Mouse (Mus musculus) heart, postnatal 10 days (tissue): ENCODE results near the gene Clec9a. TPM values are rescaled to one million over a fixed set of nuclear protein-coding genes. Genes with fewer than 3 reads are reported as not detected.

Experiments
- DNase-seq, 2 experiments: peaks; one replicate each; pipeline ENCODE4 v3.0.0; 2021
- intact Hi-C: fragments of 180-260 bp; cut with DNase I; formaldehyde crosslinking; loops from one replicate; pipeline ENCODE4 v1.15.1; 2025
- total RNA-seq, 2 experiments: library from RNA; stranded (reverse); gene quantifications; 2 replicates each; pipeline ENCODE4 v1.2.3; 2021

Clec9a gene
- total RNA-seq, result under 1 TPM; 0.19 to 0.47 TPM

DNA sequence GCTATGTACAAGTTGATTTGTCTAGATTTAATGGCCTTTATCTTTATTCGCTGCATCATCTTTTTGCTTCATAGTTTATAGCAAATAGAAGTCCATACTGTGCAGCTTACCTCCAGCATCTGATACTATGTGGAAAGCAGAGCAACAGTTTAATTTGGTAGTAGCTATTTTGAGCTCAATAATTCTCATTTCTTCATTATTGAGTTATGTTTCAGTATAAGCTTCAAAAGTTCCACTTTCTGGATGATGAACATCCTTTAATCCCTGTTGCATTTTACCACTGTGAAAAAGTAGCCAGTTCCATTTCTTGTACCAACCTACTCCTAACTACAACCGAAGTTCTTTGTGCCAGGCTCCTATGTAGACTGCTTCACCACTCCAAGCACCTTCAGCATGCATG lies at the start of gene Clec9a:
TSS of gene Clec9a (plus strand) at position 301 of the 400 bp plus-strand sequence.
- intact Hi-C loops, result no loop called here
- DNase-seq, result no peak

DNA sequence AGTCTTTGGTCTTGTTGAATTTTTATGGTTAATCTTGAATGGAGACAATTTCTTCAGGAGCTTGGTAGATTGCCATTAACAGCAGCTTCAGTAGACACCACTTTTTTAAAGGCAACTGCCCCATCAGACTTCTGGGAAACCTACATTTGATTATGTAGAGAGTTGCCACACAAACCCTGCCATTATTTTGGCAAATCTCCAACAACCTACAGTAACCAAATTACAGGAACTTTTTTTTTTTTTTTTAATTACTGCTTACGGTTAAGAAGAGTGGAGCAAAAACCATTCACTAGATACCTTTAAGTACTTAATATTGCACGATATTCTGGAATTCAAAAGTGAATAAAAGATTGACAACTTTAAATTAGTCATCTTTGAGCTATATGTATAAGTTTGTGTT lies 49.1 kb upstream of the Clec9a start:
- intact Hi-C loops, result no loop called here
- no peak for DNase-seq

DNA sequence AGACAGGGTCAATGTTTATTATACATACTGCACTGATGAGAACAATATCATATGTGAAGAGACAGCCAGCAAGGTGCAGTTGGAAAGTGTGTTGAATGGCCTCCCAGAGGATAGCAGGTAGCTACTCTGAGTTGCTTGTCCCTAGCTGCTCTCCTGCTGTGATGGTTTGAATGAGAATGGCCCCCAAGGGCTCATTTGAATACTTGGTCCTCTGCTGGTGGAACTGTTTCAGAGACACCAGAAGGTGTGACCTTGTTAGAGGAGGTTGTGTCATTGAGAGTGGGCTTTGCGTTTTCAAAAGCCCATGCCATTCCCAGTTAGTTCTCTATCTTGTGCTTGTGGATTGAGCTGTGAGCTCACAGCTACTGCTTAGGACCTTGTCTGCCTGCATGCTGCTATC lies 44.7 kb upstream of the Clec9a start:
- no peak for DNase-seq
- intact Hi-C loops, result loop anchor here (1.0 to 5.0 kb wide), 2 partner anchors 101 to 277 kb away; no protein-coding TSS in a partner anchor

DNA sequence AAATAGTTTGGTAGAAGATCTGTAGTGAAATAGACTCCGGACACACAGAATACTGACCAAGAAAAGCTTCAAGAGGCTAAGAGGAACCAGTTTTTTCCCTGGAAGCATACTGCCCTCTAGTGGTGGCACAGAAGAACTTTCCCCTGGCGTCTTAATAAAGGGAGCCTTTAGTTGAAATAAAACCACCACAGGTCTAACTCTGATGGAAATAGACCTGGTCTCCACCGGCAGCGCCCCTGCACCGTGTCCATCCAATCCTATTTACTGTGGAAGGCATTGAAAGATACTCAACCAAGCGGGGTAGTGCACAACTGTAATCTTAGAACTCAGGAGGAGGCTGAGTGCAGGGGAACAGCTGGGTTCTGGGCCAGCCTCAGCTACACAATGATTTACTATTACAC lies 42.7 kb upstream of the Clec9a start:
- peak; percentile 55 to 73 for DNase-seq
- intact Hi-C loops, result loop anchor here (2.0 to 5.0 kb wide), 2 partner anchors 34 to 511 kb away; partner anchors contain the start of gene 4922502D21Rik

DNA sequence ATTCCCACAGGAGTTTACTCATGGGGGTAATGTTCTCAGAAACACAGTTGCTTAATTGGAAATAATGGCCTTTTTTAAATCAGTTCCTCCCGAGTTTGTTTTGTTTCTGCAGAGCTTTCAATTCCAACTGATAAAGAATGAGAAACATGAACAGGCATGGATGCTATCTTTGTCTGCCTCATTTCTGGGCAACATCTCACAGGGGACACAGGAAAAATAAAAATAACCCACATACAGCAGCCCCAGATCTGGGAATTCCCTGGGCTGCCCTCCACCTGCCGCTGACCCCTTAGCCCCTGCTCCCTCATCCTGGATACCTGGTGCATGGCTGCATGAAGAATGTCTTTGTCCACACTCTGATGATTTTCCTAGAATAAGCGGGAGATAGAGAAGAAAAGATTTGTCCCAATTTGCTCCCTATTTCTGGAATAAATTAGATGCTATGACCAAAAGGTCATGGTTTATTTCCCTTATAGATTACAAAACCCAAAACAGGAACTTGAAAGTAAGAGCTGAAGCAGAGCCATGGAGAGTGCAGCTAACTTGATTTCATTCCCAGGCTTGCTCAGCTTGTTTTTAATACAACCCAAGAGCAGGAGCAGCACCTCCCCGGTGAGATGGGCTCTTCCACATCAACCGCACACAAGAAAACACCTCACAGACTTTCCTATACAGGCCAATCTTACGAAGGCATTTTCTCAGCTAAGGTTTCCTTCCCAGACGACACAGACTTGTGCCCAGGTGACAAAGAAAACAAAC lies 39.1 kb upstream of the Clec9a start:
- intact Hi-C loops, result loop anchor here (5.0 kb wide), 1 partner anchor 37 kb away; the partner anchor contains the start of gene 4922502D21Rik
- DNase-seq, result no peak

DNA sequence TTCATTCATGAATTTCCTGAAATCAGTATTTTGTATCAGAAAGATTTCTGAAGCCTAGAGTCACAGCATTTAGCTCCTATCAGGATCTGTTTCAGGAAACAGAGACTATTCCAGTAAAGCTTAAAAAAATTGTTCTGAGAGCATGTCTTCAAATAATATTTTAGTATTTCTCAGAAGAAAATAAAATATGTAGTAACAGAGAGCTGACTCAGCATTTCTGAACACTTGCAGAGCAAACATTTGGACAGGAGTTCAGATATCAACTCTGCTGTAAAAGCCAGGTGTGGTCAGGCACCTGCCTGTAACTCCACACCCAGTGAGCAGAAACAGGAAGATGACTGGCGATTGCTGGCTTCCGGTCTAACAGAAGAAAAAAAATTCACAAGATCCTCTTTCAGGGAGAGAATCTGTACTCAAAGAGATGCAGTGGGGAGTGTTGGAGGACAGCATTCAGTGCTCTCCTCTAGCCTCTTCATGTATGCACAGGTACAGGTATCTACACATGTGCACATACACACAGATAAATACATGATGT lies 33.7 kb upstream of the Clec9a start:
- DNase-seq, result no peak
- intact Hi-C loops, result no loop called here

DNA sequence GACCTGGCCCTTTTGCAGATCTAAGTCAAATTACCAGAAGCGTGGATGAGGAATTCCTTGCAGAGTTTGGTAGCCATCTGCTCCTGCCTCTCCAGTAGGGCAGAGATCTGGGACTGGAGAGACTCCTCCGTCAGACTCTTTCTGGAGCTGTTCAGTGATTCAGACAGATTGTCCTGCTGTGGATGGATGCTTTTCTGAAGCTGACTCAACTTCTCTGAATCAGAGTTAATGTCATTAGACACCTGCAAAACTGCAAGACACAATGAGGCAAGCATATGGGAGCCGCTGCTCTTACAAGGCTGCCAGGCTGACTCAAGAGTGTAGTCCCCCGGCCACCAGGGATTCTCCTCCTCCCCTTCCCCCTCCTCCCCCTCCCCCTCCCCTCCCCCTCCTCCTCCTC lies 28.2 kb upstream of the Clec9a start:
- DNase-seq, result no peak
- intact Hi-C loops, result no loop called here

DNA sequence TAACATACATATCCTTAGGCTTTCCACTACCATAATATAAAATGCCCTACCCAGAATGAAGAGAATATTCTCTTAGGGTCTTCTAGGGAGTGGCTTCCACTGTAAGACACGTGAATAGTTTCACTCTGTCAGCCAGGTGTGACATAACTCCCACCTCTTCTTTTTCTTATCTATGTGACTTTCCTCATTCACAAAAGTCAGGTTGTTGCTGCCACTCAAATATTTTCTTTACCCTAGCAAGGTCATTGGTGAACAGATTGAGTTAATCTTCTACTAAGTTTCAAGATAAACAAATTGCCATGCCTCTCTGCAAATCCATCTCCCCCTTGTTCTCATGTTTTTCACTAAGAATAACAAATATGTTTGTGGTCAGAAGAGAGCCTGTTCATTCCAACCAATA lies 26.9 kb upstream of the Clec9a start:
- intact Hi-C loops, result no loop called here
- no peak for DNase-seq

DNA sequence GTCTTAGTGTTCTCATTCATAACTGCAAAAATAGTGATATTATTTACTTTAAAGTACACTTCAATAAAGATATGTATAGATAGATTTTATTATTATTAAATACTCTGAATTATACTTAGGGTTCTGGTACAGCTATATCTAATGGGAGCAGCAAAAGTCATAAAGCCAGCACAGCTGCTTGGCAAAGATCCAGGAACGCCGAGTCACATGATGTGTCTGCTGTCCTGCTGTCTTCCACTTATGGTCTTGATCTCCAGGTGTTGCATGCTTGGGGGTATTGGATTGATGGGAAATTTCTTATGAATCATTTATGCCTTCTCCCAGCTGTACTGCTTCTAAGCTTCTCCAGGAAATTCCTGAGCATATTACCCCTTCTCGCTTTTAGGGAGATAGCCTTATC lies 25.2 kb upstream of the Clec9a start:
- peak in 1 of 2 experiments; percentile 12 for DNase-seq

DNA sequence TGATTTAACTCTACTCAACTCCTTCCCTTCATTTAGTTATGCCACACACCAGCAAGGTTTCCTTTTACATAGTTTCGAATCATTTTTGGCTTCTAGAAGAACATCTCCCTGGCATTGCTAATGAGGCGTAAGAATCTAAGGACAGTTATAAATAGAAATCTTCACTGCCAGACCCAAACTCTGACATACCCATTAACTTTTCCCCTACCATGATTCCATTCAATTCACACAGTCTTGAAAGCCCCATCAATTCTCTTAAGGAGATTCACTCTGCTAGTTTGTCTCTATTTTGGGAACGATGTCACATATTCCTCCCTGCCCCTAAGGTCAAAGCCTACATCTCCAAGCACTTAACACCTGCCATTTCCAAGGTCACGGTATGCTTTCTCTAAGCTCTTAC lies 23.7 kb upstream of the Clec9a start:
- DNase-seq, result no peak
- intact Hi-C loops, result no loop called here

More for the DNA sequence above, 25.2 kb upstream of the Clec9a start:
- intact Hi-C loops, result no loop called here

DNA sequence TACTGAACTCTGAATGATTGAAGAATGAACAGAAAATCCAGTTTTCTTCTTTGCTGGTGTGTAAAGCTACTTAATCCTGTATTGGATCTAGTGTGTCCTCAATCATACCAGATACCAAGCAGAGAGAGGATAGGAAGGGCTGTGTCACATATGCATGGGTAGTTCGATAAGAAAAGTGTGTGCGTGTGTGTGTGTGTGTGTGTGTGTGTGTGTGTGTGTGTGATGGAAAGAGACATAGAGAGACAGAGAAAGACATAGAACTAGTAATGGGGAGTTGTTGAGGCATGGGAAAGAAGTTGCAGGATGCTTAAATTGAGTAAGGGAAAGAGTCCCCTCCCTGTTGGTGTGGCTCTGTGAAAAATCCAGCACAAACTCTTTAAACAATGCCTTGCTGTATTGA lies 22.9 kb upstream of the Clec9a start, which contains the start of gene Clec12b:
TSS of gene Clec12b (minus strand) at position 101 of the 400 bp plus-strand sequence.
- DNase-seq, result no peak
- intact Hi-C loops, result no loop called here

DNA sequence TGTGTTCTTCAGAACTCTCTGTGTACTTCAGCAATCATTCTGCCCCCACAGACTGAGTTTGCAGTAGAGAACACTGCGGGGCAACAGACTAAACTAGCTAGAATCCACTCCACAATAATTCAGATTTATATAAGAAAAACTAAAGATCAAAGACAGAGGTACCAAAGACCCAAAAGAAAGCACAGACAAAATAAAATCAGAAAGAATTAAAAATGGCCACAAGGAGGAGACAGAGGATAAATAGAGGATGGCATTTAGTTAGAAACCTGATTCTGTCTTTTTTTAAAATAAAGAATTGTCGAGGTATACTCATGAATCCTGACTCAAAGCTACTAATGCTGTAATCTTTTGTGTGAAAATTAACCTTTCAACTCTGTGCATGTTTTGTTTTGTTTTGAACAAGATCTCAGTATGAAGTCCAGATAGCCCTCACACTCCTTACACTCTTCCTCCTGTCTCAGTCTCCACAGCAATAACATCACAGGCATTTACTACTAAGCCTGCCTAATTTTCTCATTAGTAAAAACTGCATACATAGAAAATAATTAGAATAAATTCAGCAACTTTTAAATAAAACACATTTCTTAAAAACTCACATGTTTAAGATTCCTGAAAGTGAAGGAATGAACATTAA lies 15.5 kb upstream of the Clec9a start:
- intact Hi-C loops, result loop anchor here (1.0 kb wide), 3 partner anchors 83 to 166 kb away; no protein-coding TSS in a partner anchor
- peak in 1 of 2 experiments; percentile 10 for DNase-seq

DNA sequence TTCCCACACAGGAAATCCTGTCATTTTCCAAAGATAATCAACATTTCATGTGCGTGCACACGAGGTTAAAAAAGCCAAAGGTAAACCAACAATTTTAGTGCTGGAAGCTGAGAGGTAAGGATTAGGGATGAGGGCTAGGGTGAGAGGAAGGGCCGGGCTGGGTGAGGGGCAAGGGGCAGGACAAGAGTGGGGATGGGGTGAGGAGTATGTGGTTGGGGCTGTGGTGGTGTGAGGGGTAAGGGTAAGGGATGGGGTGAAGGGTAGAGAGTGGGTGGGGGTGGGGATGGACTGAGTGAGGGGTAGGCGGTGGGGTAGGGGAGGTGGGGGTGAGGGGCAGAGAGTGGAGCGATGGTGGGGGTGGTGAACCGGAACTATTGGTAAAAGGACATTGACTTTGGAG lies 14.9 kb upstream of the Clec9a start:
- DNase-seq, result no peak
- intact Hi-C loops, result loop anchor here (1.0 kb wide), 3 partner anchors 83 to 166 kb away; no protein-coding TSS in a partner anchor

DNA sequence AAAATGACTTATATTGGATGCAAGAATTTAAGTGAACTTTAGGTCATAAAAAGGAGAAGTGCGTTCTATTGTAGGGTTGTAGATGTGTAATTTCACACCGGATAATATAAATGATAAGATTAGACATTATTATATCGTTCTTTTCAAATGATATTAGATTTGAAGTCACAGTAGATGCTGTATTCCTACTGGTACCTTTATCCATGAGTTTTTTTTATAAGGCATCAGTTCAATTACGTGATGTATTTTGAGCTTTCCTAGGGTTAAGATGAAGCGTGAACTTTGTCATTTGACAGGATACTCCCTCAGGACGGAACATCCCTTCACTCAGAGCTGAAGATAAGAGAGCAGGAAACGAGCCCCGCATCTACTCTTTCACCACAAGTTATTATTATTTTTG lies 11.7 kb upstream of the Clec9a start, which contains the start of gene Clec1b:
TSS of gene Clec1b (plus strand) at position 301 of the 400 bp plus-strand sequence.
- intact Hi-C loops, result no loop called here
- no peak for DNase-seq

DNA sequence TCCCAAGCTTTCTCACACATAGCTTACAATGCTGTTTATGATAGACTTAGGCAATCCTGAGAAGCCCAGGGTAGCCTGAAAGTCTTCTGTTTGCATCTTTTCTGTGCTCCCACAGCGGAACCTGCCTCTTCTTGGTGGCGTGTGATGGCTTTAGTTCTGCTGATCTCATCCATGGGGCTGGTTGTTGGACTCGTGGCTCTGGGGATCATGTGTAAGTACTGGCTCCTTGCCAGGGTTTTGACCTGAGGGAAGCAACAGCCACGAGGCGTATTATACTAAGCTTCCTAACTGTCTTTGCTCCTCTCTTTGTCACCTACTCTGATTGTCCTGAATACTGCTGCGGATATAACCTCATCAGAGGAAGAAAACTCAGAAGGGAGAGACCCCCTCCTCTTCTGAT lies 8.7 kb upstream of the Clec9a start:
- intact Hi-C loops, result no loop called here
- peak; percentile 59 to 64 for DNase-seq

DNA sequence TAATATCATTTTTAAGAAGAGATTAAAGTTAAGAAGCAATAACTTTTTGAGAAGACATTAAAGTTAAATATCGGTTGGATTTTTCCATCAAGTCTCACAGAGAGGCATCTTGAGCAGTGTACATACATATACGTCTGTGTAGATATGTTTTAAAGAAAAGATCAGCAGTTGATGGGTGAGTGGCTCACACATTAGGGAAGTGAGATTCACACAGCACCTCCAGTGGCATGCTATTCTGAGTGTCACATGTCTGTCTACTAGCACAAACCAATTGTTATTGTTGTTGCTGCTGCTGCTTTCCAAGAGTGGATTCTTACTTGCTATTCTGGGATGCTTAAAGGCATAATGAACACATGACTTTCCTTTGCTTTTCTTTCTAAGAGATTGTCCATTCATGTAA lies 6.3 kb upstream of the Clec9a start:
- no peak for DNase-seq
- intact Hi-C loops, result no loop called here

DNA sequence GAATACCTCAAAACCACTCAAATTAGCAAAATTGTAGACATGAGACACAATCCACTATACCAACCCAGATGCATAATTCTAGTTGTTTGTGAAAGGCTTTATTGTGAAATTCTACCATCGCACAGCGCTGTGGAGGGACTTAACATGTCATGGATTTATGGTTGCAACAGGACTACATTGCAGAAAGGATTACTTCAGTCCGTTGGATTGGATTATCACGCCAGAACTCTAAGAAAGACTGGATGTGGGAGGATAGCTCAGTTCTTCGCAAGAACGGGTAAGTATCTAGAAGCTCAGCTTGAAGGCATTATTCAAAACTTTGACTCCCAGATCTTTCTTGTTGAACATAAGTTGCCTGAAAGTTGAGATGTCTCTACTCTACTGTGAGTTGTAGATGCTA lies 5.3 kb upstream of the Clec9a start:
- intact Hi-C loops, result no loop called here

DNA sequence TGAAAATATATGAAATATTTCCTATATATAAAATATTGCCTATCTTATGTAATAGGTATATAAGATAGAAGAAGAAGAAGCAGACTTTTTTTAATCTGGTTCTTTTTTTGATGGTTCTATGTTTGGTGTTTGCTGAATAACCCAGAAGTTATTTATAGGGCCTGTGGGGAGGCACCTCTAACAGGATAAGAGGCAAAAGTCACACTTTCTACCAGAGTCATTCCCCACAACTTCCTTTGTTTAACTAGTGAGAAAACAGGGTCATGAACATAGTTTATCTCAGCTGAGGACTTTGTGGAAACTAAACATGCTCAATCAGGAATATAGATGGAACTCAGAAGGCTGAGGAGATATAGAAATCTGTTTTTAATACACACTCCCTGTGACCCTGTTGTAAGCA lies 2.7 kb upstream of the Clec9a start:
- DNase-seq, result no peak
- intact Hi-C loops, result no loop called here

More for the DNA sequence above, 5.3 kb upstream of the Clec9a start:
- DNase-seq, result no peak

DNA sequence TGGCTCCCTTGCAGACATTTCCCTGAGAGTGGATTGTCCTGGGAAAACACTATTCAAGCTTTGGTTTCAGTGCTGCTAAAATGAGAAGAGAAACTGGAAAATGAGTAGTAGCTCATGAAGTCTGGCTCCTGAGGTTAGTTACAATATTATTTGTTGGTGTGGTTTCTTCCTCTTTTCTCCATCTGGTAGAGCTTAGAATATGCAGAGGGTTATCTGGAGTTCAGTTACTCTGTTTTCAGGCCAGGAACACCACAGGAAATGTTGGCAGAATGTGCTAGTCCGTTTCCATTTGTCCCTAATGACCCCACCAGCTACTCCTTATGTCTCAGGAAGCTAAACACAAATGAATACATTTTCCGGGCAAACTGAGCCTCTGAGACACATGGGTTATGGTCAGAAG lies 1.3 kb upstream of the Clec9a start:
- intact Hi-C loops, result no loop called here
- DNase-seq, result peak; percentile 32 to 35

DNA sequence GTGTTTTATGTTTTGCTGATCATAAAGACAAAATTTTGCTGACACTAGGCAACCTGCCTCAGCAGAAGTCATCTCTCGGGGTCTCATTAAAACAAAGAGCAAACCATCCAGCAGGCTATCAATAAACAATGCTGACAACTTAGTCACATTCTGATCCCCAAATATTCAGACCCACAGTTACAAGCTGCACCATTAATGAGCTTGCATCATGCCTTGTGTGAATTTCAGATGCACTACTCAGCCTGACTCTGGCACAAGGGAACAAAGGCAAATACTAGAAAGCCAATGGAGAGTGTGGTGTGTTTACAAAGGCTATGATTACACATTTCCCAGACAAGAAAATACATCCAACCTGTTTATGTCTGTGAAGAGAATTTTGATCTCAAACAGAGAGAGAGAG lies 5.5 kb downstream of the Clec9a start:
- no peak for DNase-seq

DNA sequence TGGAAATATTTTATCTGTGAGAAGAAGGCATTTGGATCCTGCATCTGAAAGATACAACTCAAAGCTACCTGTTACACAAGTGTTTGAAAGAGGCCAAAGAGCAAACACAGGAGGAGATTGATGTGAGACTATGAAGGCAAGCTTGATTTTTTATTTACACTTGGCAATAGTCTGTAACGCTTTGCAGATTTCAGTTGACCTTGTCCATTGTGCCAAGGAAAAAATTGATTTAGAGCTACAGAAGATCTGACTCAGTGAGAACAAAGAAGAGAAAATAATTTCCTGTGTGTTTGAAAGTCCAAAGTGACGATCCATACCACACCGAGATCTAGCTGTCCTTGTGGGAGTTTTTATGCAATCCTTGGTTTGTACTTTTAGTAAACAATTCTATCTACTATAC lies 13.6 kb downstream of the Clec9a start:
- intact Hi-C loops, result no loop called here
- DNase-seq, result no peak

More for the DNA sequence above, 5.5 kb downstream of the Clec9a start:
- intact Hi-C loops, result no loop called here
